Mouse (Mus musculus): ENCODE results near the gene Llcfc1.

The Llcfc1 gene

DNA sequence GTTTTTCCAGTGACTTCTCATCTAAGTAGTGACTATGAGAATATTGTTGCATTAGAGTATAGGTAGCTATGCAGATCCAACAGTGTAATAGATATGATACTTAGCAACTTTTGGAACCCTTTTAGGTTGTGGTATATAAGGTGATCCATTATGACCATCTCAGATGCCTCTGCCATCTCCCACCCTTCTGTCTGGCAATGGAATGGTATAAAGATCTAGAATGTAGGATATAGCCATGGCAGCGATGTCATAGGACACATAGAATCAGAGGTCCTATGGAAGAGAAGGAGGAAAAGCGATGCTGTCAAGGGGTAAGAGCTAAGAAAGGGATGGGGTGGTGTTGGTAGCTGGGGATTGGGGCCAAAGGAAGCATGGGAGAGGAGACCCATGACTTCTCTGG is at the start of gene Llcfc1:
Gene Llcfc1, plus strand, starts transcription at position 301 of the 400 bp plus-strand sequence.
- DNase-seq, result no peak

GRCm38 (mm10) chr6:41635211-41635610 is 49.0 kb upstream of the Llcfc1 start:
- no peak for DNase-seq

DNA sequence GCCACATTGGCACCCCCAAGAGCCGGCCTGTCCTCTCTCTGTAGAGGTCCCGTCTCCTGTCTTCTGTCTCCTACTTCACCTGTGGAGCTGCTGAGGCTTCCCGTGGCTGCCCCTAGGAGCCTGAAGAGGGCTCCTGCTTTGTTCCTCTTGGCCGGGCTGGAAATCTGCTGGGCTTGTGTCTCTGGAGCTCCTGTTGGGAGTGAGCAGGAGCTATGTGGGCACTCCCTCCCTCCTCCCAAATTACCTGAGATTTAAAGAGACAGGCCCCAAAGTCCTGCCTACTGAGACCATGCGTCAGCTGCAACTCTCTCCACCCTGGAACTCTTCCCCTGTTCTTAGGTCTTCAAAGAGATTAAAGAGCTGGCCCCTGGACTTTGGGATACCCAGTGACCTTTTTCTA is 48.1 kb upstream of the Llcfc1 start, which contains the start of gene Trpv6:
Gene Trpv6, minus strand, starts transcription at position 228 of the 400 bp plus-strand sequence.
- DNase-seq, result no peak

DNA sequence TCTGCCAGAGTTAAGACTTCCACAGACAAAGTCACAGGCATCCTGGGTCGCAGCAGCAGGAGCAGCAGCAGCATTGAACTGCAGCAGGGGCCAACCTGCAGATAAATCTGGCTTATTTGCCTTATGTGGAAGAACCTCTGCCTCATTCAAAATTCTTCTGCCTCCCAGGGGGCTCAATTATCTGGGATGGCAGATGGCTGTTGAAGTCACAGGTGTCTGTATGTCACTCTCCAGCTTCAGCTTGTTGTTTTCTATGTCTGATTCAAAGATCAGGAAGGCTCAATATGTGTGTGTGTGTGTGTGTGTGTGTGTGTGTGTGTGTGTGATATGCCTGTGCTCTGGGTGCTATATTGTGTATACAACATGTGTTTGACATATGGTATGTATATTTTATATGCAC is 46.8 kb upstream of the Llcfc1 start:
- no peak for DNase-seq

GRCm38 (mm10) chr6:41637927-41638506 is 46.2 kb upstream of the Llcfc1 start:
- no peak for DNase-seq

- DNase-seq, result no peak
Measured at GRCm38 (mm10) chr6:41640449-41640848, 43.8 kb upstream of the Llcfc1 start.

DNA sequence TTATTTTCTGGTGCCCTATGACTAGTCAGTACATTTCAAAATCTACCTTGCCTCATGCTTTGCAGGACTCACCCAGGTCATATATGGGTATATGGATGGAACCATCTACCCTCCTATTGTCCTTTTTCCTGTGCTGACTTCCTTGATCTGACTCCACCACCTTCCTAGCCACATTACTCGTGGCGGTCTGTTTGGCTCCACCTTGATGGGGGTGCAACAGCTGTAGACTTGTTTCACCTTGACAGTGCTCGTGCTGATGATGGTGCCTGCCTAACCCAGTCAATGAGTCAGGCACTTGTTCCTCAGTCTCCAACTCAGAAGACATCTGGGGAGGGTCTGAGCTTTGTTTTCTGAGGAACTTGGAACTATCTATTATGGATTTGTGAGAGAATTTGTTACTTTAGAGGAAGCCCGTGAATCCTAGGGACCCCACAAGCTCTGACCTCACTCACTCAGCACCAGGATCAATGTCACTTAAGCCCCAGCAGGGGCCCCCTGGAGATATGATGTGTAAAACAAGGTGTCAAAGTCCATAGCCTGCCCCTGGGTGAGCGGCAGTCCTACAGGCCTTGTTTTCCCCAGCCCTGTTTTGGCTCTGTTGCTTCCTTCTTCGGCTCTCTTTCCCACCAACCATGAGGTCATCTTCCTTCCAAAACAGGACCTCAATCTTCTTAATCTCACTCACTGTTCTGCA is 42.9 kb upstream of the Llcfc1 start:
- DNase-seq, result no peak

DNA sequence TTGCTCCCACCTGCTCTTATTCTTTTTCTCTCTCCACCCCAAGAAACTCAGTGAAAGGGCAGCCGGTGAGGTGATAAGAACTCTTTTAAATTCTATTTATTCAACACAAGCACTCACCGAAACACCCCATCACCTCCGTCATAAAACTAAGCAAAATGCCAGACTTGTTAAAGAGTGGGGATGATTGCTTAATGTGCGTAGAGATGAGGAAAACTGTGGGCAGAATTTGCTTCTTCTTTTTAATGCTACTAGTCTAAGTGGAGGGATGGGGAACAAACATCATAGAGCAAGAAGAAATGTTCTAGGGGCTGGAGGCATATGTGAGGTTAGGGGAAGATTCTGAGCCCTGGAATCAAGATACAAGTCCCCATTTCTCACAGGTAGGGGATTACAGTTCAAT is 41.5 kb upstream of the Llcfc1 start:
- no peak for DNase-seq

- DNase-seq, result no peak
Measured at GRCm38 (mm10) chr6:41643227-41643626, 41.0 kb upstream of the Llcfc1 start.

GRCm38 (mm10) chr6:41646220-41646619 is 38.0 kb upstream of the Llcfc1 start:
- DNase-seq, result no peak

GRCm38 (mm10) chr6:41646672-41647071 is 37.6 kb upstream of the Llcfc1 start:
- no peak for DNase-seq

DNA sequence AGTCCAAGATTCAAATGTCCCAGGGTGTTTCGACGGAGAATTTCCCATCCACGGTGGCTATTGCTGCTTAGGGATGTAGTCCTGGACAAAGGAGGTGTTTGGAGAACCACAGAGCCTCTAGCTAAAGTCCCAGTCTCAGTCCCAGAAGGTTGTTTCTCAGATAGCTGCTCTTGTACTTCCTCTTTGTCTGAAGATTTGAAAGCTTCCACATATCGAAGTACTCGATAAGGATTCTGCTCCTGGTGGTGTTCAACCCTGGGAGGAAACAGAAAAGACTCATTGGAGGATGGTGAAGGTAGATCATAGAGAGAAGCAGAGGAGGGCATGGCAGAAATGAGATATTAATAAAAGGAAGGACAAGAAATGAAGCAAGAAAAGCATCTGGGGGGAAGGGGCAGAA is 31.1 kb upstream of the Llcfc1 start:
- DNase-seq, result no peak

DNA sequence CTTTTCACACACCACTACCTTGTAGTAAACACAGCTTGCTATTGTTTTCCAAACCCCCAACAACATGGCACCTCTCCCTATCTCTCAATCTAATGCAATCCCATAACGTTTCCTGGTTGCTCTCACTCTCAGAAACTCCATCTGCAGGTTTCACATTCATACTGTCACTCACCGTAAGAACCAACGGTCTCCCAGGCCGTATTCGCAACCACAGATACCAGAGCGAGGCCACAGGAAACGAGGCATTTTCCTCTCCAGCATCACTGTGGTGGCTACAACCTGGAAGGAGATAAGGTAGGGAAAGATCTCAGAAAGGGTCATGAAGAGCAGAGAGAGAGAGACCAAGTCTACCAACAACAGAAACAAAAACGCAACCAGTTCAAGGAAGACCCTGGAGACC is 29.6 kb upstream of the Llcfc1 start:
- no peak for DNase-seq

- DNase-seq, result no peak
Measured at GRCm38 (mm10) chr6:41658487-41658886, 25.7 kb upstream of the Llcfc1 start.

DNA sequence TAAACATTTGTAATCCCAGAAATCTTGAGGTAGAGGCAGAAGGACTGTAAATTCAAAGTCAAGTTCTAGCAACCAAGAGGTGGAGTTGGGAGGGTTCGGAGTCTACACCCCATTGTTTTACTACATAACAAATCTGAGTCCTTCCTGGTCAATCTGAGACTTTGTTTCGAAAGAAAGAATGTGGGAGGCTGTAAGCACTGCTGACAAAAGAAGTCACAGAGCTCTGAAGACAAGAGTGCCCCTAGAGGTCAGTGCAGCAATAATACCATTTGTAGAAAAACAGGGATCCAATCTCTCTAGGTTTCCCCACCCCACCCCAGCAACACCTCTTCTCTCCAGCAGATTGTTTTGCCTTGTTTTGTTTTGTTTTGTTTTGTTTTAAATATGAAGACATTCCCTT is 21.9 kb upstream of the Llcfc1 start:
- no peak for DNase-seq

- no peak for DNase-seq
Measured at GRCm38 (mm10) chr6:41676530-41676929, 7.7 kb upstream of the Llcfc1 start.

DNA sequence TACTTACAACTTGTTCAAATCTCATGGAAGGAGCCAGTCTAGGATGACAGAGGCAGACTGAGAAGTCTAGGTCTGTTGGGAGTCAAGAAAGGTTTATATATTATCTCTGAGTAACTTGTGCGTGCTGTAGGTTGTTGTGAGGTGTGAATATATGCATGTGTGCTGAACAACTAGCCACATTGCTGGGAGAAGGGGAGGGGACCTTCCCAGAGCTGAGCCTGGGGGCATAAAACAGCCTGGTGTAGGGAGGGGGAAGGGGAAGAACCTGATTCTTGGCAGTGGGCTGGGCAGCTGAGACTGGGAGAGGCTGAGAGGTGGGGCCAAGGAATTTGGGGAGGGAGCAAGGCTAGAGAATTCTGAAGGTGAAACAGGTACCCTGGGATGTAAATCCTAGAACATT is 3.6 kb upstream of the Llcfc1 start, which contains the start of gene Trpv5:
Gene Trpv5, minus strand, starts transcription at position 101 of the 400 bp plus-strand sequence.
- DNase-seq, result no peak

DNA sequence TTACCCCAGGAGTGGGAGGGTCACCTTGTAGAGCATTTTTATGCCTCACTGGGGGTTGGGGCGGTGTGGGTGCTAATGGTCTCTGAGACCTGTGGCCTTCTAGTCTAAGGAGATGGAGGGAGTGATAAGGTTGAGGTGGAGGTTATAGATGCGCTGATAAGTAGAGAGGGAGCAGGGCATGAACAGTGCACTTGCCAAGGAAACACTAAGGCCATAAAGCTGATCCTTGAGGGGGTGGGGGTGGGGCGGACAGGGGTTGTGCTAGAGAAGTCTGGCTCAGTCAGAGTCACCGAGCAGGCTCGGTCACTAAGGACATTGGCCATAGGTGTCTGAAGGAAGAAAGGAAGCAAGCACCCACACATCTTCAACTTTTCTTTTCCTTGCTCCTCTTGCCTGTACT is 2.6 kb upstream of the Llcfc1 start:
- DNase-seq, result no peak

DNA sequence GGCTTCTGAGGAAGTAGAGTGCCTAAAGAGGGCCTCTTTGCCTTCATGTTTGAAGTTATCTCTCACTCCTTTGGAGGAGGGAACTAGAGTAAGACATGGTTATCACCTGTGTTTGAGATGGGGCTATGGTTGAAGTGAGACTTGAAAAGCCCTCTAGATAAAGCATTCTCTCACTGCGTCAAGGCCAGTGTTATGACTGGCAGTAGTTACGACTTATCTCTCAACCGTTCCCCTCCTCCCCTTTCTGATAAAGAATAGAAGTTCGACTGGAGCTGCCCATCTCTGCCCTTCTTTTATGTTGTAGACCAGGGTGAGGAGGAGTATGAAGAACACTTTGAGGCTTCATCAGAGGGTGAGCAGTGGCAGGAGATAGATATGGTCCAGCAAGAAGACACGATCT is 680 bp downstream of the Llcfc1 start:
- no peak for DNase-seq

DNA sequence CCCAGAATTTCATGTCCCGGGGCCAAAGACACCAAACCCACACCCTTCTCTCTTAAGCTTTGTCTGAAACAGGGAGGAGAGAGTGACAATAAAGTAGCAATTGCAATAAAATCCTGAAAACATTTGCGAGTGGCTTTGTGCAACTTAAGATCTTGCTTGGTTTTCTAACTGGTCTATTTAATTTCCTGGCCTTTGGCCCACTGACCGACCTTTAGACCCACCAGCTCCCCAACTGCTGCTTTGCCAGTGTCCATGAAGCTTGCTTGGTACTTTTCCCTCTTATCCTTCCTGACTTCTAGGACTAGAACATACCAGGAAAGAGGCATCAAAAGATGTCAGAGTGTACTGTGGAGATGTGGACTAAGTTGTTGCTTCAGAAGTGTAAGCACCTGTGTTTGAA is 1.4 kb downstream of the Llcfc1 start:
- no peak for DNase-seq

DNA sequence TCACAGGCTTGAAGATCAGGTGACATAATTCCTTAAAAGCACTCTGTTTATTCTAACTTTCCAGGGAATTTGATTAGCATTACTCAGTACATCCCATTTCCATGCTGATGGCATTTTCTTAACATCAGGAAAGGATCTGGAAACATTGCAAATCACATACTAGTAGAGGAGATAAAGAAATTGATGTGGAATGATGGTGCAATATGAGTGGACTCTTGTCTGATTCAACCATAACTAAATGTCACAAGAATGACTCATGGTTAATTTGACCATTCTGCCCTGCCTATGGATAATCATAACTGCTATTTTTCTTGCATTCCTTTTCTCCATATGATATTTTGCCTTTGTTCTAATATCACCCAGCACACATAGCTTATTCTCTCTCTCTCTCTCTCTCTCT is 8.0 kb downstream of the Llcfc1 start:
- no peak for DNase-seq

DNA sequence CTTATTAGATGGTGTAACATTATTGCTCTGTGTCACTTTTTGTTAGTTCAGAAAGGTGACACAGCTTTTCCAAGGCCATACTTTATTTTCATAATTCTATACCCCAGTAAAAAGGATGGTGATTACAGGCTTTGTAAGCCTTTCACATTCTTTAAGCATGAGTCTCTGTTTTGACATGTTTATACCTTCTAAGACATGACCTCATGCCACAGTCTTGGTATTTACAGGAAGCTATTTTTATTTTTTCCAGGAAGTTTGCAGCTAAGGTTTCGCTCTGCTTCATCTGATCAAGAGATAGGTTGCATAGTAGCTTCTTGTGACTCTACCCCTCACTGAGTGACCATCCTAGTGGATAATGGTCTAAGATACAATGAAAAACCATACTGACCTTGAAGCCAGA is 10.2 kb downstream of the Llcfc1 start:
- DNase-seq, result no peak

- no peak for DNase-seq
Measured at GRCm38 (mm10) chr6:41701245-41701644, 17.0 kb downstream of the Llcfc1 start.

- DNase-seq, result no peak
Measured at GRCm38 (mm10) chr6:41702928-41703327, 18.7 kb downstream of the Llcfc1 start.

DNA sequence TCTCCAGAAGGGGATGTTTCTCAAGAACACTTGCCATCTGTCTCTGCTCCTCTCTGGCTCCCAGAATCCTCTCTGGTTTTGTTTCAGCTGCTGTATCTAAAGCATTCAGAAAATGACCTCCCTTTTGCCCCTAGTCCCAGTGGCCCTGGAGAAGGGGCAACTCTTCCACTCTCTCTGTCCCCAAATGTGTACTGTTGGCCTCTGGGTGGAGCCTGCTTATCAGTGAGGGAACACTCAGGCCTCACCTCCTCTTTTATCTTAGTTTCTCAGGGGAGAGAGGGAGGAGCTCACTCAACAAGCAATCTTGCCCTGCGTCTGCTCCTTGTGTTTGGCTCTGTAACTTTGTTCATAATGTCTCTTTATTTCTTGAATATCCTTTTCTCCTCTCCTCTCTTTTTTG is 19.9 kb downstream of the Llcfc1 start, which contains the start of gene Kel:
Gene Kel, minus strand, starts transcription at position 217 of the 400 bp plus-strand sequence.
- no peak for DNase-seq
